Mouse (Mus musculus) megakaryocyte, embryonic 14.5 days (primary cell): ENCODE data around the gene Gramd1b.

ENCODE experiments used
- FLI1 ChIP-seq: IDR thresholded peaks from 2 replicates; pipeline ENCODE4 v1.6.1; 2012; ENCODE audit warnings: low read length, inconsistent platforms, mixed read lengths
- GATA1 ChIP-seq: IDR thresholded peaks from 3 replicates; pipeline ENCODE4 v1.6.1; 2012; ENCODE audit warnings: mixed read lengths, low read length, inconsistent platforms, borderline replicate concordance

GRCm38 (mm10) chr9:40426282-40426964 is 104.8 kb downstream of the Gramd1b start:
- TF ChIP-seq GATA1 (no peak), FLI1 (no peak)
